Mouse (Mus musculus): ENCODE data around the gene Mknk2. TPM values are rescaled to one million over a fixed set of nuclear protein-coding genes. Genes with fewer than 3 reads are reported as not detected.
A peak's percentile ranks its signal among the peaks of the same experiment; 100 is the strongest.

The Mknk2 gene
- total RNA-seq (2017), result 52.4 and 75.9 TPM in 2 replicates

GRCm38 (mm10) chr10:80677942-80678436 is at the start of gene Mknk2:
Gene Mknk2 (minus strand): TSS chr10:80678112.
- ATAC-seq (replicated peaks in 1 of 2; ENCODE audit: insufficient read depth in 1 of 2, low FRiP score in 2 of 2, low TSS enrichment in 1 of 2, low read depth in 1 of 2, poor library complexity in 2 of 2, severe bottlenecking in 2 of 2), result peak; percentile 66 to 68

- ATAC-seq (replicated peaks in 1 of 2; ENCODE audit: insufficient read depth in 1 of 2, low FRiP score in 2 of 2, low TSS enrichment in 1 of 2, low read depth in 1 of 2, poor library complexity in 2 of 2, severe bottlenecking in 2 of 2), result no peak
These were observed 39.4 kb upstream of the Mknk2 start for GRCm38 (mm10) chr10:80717281-80717680.

- ATAC-seq (replicated peaks in 1 of 2; ENCODE audit: insufficient read depth in 1 of 2, low FRiP score in 2 of 2, low TSS enrichment in 1 of 2, low read depth in 1 of 2, poor library complexity in 2 of 2, severe bottlenecking in 2 of 2), result no peak
These were observed 32.9 kb upstream of the Mknk2 start for GRCm38 (mm10) chr10:80710834-80711233.

- no peak for ATAC-seq (replicated peaks in 1 of 2; ENCODE audit: insufficient read depth in 1 of 2, low FRiP score in 2 of 2, low TSS enrichment in 1 of 2, low read depth in 1 of 2, poor library complexity in 2 of 2, severe bottlenecking in 2 of 2)
These were observed 27.6 kb upstream of the Mknk2 start for GRCm38 (mm10) chr10:80705479-80705878.

GRCm38 (mm10) chr10:80705033-80705432 is 27.1 kb upstream of the Mknk2 start:
- no peak for ATAC-seq (replicated peaks in 1 of 2; ENCODE audit: insufficient read depth in 1 of 2, low FRiP score in 2 of 2, low TSS enrichment in 1 of 2, low read depth in 1 of 2, poor library complexity in 2 of 2, severe bottlenecking in 2 of 2)

- no peak for ATAC-seq (replicated peaks in 1 of 2; ENCODE audit: insufficient read depth in 1 of 2, low FRiP score in 2 of 2, low TSS enrichment in 1 of 2, low read depth in 1 of 2, poor library complexity in 2 of 2, severe bottlenecking in 2 of 2)
These were observed 26.5 kb upstream of the Mknk2 start for GRCm38 (mm10) chr10:80704418-80704817.

- no peak for ATAC-seq (replicated peaks in 1 of 2; ENCODE audit: insufficient read depth in 1 of 2, low FRiP score in 2 of 2, low TSS enrichment in 1 of 2, low read depth in 1 of 2, poor library complexity in 2 of 2, severe bottlenecking in 2 of 2)
These were observed 25.7 kb upstream of the Mknk2 start for GRCm38 (mm10) chr10:80703643-80704042.

- peak; percentile 61 to 73 for ATAC-seq (replicated peaks in 1 of 2; ENCODE audit: insufficient read depth in 1 of 2, low FRiP score in 2 of 2, low TSS enrichment in 1 of 2, low read depth in 1 of 2, poor library complexity in 2 of 2, severe bottlenecking in 2 of 2)
These were observed 24.9 kb upstream of the Mknk2 start for GRCm38 (mm10) chr10:80702536-80703390.

GRCm38 (mm10) chr10:80701721-80702535 is 24.0 kb upstream of the Mknk2 start, which contains the start of the genes Mob3a and Izumo4:
Gene Mob3a (minus strand): TSS chr10:80701977.
Gene Izumo4 (plus strand): TSS chr10:80702184.
- ATAC-seq (replicated peaks in 1 of 2; ENCODE audit: insufficient read depth in 1 of 2, low FRiP score in 2 of 2, low TSS enrichment in 1 of 2, low read depth in 1 of 2, poor library complexity in 2 of 2, severe bottlenecking in 2 of 2), result peak; percentile 81 to 90

GRCm38 (mm10) chr10:80700732-80701131 is 22.8 kb upstream of the Mknk2 start:
- peak; percentile 14; a peak in 3 of 4 replicates for ATAC-seq (replicated peaks in 1 of 2; ENCODE audit: insufficient read depth in 1 of 2, low FRiP score in 2 of 2, low TSS enrichment in 1 of 2, low read depth in 1 of 2, poor library complexity in 2 of 2, severe bottlenecking in 2 of 2)

- ATAC-seq (replicated peaks in 1 of 2; ENCODE audit: insufficient read depth in 1 of 2, low FRiP score in 2 of 2, low TSS enrichment in 1 of 2, low read depth in 1 of 2, poor library complexity in 2 of 2, severe bottlenecking in 2 of 2), result no peak
These were observed 22.2 kb upstream of the Mknk2 start for GRCm38 (mm10) chr10:80700038-80700504.

GRCm38 (mm10) chr10:80698605-80699004 is 20.7 kb upstream of the Mknk2 start:
- no peak for ATAC-seq (replicated peaks in 1 of 2; ENCODE audit: insufficient read depth in 1 of 2, low FRiP score in 2 of 2, low TSS enrichment in 1 of 2, low read depth in 1 of 2, poor library complexity in 2 of 2, severe bottlenecking in 2 of 2)

- no peak for ATAC-seq (replicated peaks in 1 of 2; ENCODE audit: insufficient read depth in 1 of 2, low FRiP score in 2 of 2, low TSS enrichment in 1 of 2, low read depth in 1 of 2, poor library complexity in 2 of 2, severe bottlenecking in 2 of 2)
These were observed 19.9 kb upstream of the Mknk2 start for GRCm38 (mm10) chr10:80697812-80698211.

GRCm38 (mm10) chr10:80697393-80697787 is 19.5 kb upstream of the Mknk2 start:
- ATAC-seq (replicated peaks in 1 of 2; ENCODE audit: insufficient read depth in 1 of 2, low FRiP score in 2 of 2, low TSS enrichment in 1 of 2, low read depth in 1 of 2, poor library complexity in 2 of 2, severe bottlenecking in 2 of 2), result no peak

GRCm38 (mm10) chr10:80696502-80697392 is 18.8 kb upstream of the Mknk2 start:
- ATAC-seq (replicated peaks in 1 of 2; ENCODE audit: insufficient read depth in 1 of 2, low FRiP score in 2 of 2, low TSS enrichment in 1 of 2, low read depth in 1 of 2, poor library complexity in 2 of 2, severe bottlenecking in 2 of 2), result no peak

GRCm38 (mm10) chr10:80695801-80696501 is 18.0 kb upstream of the Mknk2 start:
- ATAC-seq (replicated peaks in 1 of 2; ENCODE audit: insufficient read depth in 1 of 2, low FRiP score in 2 of 2, low TSS enrichment in 1 of 2, low read depth in 1 of 2, poor library complexity in 2 of 2, severe bottlenecking in 2 of 2), result no peak

Data from hematopoietic stem cell, adult 5-6 weeks (primary cell).